Mouse (Mus musculus) midbrain, embryonic 15.5 days (tissue): ENCODE data around the gene Psap. TPM values are rescaled to one million over a fixed set of nuclear protein-coding genes. Genes with fewer than 3 reads are reported as not detected.
A peak's percentile ranks its signal among the peaks of the same experiment; 100 is the strongest.

Source experiments
- ATAC-seq: fragments of 200-750 bp; cut with Nextera tagmentation; replicated peaks from 2 replicates; pipeline ENCODE4 v1.8.0; 2017; ENCODE audit warnings: moderate TSS enrichment
- H3K27ac ChIP-seq: fragments of 300-500 bp; sonication (generic); 2 replicates; pipeline ENCODE4 v1.5.1; 2015; ENCODE audit warnings: mild to moderate bottlenecking, inconsistent platforms
- H3K27me3 ChIP-seq: fragments of 300-500 bp; sonication (generic); replicated peaks from 2 replicates; pipeline ENCODE4 v1.6.1; 2015; ENCODE audit warnings: inconsistent platforms
- H3K36me3 ChIP-seq: fragments of 300-500 bp; sonication (generic); replicated peaks from 2 replicates; pipeline ENCODE4 v1.6.1; 2015; ENCODE audit warnings: inconsistent platforms
- H3K4me1 ChIP-seq: fragments of 300-500 bp; sonication (generic); 2 replicates; pipeline ENCODE4 v1.6.1; 2015; ENCODE audit warnings: inconsistent platforms
- H3K4me2 ChIP-seq: fragments of 300-500 bp; sonication (generic); 2 replicates; pipeline ENCODE4 v1.6.1; 2015; ENCODE audit warnings: inconsistent platforms, mild to moderate bottlenecking, moderate library complexity
- H3K4me3 ChIP-seq: fragments of 300-500 bp; sonication (generic); 2 replicates; pipeline ENCODE4 v1.5.1; 2015; ENCODE audit warnings: mild to moderate bottlenecking, inconsistent platforms
- H3K9ac ChIP-seq: fragments of 300-500 bp; sonication (generic); 2 replicates; pipeline ENCODE4 v1.6.1; 2015; ENCODE audit warnings: mild to moderate bottlenecking, inconsistent platforms
- H3K9me3 ChIP-seq: fragments of 300-500 bp; sonication (generic); 2 replicates; pipeline ENCODE4 v1.6.1; 2016; ENCODE audit warnings: inconsistent platforms
- WGBS: fragments of 180-500 bp; shearing (Covaris S2); methylation state at CpG from one replicate; pipeline ENCODE4 v1.1.7; 2015; ENCODE audit warnings: mixed read lengths; 5-methylcytosine and 5-hydroxymethylcytosine counted together
- polyA plus RNA-seq: library from polyadenylated mRNA; unstranded; fragments of >200 nt; fragmentation: Nextera tagmentation; extraction: Ambion mirVana; gene quantifications from 2 replicates; pipeline ENCODE4 v1.2.1, GENCODE M21; 2015

The Psap gene
- polyA plus RNA-seq, 1 experiment from 2014 or later: 169 TPM

DNA sequence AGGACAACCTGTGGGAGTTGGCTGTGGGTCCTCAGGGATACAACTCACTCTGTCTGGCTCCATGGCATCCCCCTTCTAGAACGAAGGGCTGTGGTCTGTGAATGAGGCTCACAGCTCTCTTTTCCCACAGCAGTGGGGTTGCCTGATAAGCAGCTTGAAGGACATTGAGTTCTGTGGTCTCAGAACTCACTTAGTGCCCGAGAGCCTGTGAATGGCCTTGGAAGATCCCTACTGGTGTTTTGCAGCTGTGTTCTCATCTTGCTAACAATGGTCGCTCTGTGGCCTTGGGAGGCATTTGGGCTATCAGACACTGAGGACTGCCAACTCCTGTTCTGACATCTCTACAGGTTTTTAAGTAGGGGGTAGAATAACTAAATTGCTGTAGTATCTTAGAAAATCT, 17.9 kb downstream of the Psap start:
- Histone ChIP-seq H3K9me3 (no peaks in the 10 kb centered on the region), H3K27ac (no peak overlapping the region), H3K4me2 (no peak overlapping the region), H3K27me3 (no peaks in the 10 kb centered on the region), H3K4me1 (no peaks in the 10 kb centered on the region), H3K9ac (no peak overlapping the region), H3K36me3 (peaks cover 46% of the 10 kb centered on the region), H3K4me3 (no peak overlapping the region)
- WGBS: 91% methylated on average over 3 of the region's 3 CpGs
- no peak for ATAC-seq

DNA sequence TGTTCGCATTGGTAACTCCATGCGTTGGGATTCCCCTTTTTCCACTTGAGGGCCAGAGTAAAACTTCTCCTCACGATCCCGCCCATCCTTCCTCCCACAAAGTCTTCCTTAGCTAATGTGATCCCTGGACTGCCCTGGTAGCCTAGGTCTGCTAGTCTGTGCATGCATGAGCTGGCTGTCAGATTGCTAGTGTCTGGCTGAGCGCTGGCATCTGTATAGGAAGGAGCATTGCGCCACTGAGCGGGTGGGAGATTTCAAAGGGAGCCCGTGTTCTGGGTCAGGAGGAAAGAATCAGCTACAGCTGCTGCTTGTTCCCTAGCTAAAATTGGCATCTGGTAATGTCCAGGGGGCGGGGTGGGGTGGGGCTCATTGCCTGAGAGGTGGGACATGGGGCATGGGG, 18.6 kb downstream of the Psap start:
- no peak overlapping the region for H3K4me2 ChIP-seq
- H3K27ac ChIP-seq: no peak overlapping the region
- no peak overlapping the region for H3K4me3 ChIP-seq
- H3K27me3 ChIP-seq: no peaks in the 10 kb centered on the region
- no peaks in the 10 kb centered on the region for H3K4me1 ChIP-seq
- no peak for ATAC-seq
- H3K9me3 ChIP-seq: no peaks in the 10 kb centered on the region
- H3K9ac ChIP-seq: no peak overlapping the region
- H3K36me3 ChIP-seq: peaks cover 53% of the 10 kb centered on the region
- WGBS: 80% methylated on average over 9 of the region's 9 CpGs

DNA sequence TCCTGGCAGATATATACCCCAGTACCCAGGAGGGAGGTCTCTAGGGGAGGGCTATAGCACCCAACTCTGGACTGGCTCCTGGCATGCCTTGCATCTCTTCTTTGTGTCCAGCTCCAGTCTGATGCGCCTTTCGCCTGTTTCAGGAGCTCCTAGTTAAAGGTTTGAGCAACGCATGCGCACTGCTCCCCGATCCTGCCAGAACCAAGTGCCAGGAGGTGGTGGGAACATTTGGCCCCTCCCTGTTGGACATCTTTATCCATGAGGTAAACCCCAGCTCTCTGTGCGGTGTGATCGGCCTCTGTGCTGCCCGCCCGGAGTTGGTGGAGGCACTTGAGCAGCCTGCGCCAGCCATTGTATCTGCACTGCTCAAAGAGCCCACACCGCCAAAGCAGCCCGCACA, 22.2 kb downstream of the Psap start:
- Histone ChIP-seq H3K9ac (no peak overlapping the region), H3K36me3 (peaks cover 51% of the 10 kb centered on the region), H3K4me3 (no peak overlapping the region), H3K27me3 (no peaks in the 10 kb centered on the region), H3K9me3 (no peaks in the 10 kb centered on the region), H3K4me1 (no peaks in the 10 kb centered on the region), H3K4me2 (no peak overlapping the region), H3K27ac (no peak overlapping the region)
- no peak for ATAC-seq
- 96% methylated on average over 12 of the region's 12 CpGs for WGBS

DNA sequence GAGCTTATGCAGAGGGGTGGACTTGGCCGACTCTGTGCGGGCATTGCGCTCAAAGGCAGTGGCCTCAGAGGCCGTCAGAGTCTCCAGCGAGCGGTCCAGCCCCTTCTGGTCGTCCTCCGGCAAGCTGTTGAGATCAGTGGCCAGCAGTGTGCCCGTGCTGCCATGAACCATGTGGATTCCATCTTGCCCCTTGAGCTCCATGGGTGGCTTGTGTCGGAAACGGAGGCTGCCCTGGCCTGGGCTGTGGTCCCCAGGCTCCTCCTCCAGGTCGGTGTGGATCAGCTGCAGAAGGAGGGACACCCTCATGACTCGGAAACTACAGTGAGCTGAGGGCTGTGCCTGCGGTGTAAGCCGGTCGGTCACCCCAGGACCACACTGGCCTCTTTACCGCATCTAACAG, 26.0 kb downstream of the Psap start:
- H3K4me2 ChIP-seq: no peak overlapping the region
- WGBS: 87% methylated on average over 17 of the region's 17 CpGs
- H3K9me3 ChIP-seq: no peaks in the 10 kb centered on the region
- H3K27me3 ChIP-seq: no peaks in the 10 kb centered on the region
- H3K4me1 ChIP-seq: no peaks in the 10 kb centered on the region
- H3K4me3 ChIP-seq: no peak overlapping the region
- peaks cover 28% of the 10 kb centered on the region for H3K36me3 ChIP-seq
- ATAC-seq: no peak
- no peak overlapping the region for H3K27ac ChIP-seq
- no peak overlapping the region for H3K9ac ChIP-seq

DNA sequence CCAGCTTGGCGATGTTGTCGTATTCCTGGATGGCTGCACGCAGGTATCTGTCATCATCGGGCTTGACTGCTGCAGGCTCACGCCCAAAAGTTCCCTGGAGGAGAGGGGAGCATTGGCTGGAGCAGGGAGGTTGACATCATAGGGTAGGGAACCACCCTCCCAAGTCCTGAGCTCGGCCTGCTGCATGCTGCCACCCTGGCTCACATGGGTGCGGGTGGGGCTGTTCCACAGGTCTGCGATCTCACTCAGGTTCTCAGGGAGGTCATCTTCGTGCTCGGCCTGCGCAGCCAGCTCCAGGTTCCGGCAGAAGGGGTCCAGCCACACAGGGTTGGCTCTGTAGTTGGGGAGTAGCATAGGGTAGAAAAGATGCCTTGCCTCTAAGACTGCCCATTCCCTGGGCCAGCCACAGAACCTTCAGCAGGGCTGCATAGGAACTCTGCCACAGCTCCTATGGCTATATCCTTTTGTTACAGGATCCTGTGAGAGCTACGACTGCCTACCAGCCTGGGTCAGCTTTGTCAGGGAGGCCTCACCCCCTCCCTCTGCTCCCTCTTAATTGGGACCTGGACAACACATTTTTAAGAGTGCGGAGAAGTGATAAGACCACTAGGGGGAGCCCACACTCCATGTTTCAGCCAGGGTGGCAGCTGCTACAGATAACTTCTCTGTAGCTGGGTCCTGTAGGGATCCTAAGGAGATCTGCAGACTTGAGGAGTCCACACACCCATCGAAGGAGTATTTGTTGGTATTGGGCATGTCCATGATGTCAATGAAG, 27.6 kb downstream of the Psap start:
- H3K9ac ChIP-seq: no peak overlapping the region
- no peaks in the 10 kb centered on the region for H3K9me3 ChIP-seq
- H3K27me3 ChIP-seq: no peaks in the 10 kb centered on the region
- 67% methylated on average over 15 of the region's 15 CpGs for WGBS
- H3K27ac ChIP-seq: no peak overlapping the region
- peak; percentile 87 for ATAC-seq
- H3K4me2 ChIP-seq: no peak overlapping the region
- no peaks in the 10 kb centered on the region for H3K4me1 ChIP-seq
- H3K4me3 ChIP-seq: no peak overlapping the region
- H3K36me3 ChIP-seq: peaks cover 18% of the 10 kb centered on the region

DNA sequence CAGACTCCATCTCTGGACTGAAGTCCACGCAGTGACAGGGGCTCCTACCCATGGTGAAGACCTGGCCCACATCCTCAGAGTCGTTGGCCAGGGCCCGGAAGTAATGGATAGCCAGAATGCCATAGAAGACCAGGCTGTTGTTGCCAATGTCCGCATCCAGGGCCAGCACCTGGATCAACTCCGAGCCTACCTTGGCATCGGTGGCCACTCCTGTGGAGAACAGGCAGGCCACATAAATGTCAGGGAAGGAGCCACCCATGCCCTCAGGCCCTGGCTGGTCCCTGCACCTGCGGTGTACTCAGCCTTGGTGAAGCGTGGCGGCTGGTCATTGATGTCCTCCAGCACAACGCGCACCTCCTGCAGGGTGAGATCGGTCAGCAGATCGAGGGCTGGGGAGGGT, 33.2 kb downstream of the Psap start:
- H3K36me3 ChIP-seq: no peaks in the 10 kb centered on the region

DNA sequence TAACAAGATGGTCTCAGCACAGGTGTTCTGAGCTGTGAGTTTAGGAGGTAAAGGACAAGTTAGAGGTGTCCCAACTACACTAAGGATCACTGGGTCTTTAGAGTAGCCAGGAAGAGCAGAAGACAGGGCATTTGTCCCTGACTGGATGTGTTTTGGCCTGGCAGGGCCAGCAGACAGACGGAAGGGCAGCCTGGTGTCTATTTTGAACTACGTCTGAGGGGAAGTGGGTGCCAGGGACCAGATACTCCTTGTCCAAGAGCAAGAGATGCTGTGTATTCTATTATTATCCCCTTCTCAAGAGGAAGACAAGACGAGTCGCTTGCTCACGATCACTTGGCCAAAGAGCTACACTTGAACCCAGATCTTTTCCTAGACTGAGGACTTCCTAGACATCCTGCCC, 36.2 kb downstream of the Psap start:
- Histone ChIP-seq H3K4me2 (no peak overlapping the region), H3K27ac (no peak overlapping the region), H3K9ac (no peak overlapping the region), H3K27me3 (no peaks in the 10 kb centered on the region), H3K4me3 (no peak overlapping the region), H3K4me1 (no peaks in the 10 kb centered on the region), H3K9me3 (no peaks in the 10 kb centered on the region), H3K36me3 (no peaks in the 10 kb centered on the region)
- no peak for ATAC-seq
- 94% methylated on average over 5 of the region's 5 CpGs for WGBS

More for the DNA sequence above, 33.2 kb downstream of the Psap start:
- Histone ChIP-seq H3K27ac (no peak overlapping the region), H3K9me3 (no peaks in the 10 kb centered on the region), H3K4me2 (no peak overlapping the region), H3K4me1 (no peaks in the 10 kb centered on the region), H3K4me3 (no peak overlapping the region), H3K27me3 (no peaks in the 10 kb centered on the region), H3K9ac (no peak overlapping the region)
- WGBS: 95% methylated on average over 13 of the region's 13 CpGs
- no peak for ATAC-seq

DNA sequence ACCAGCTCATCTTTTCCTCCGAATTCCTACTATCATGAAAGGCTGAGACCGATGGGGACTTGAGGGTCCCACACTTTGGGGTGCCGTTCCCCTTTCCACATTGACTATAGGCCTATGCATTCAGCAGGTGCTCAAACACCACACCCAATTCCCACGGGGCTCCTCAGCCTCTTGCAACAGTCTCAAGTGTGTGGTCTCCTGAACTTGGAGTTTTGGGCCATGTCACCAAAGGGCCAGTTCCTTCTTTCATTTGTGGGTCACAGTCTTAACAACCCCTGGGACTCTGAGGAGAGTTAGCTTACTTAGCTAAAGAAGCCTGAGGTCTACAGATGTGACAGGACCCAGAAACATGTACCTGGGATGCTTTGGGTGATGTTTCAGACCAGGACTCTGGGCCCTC, 38.7 kb downstream of the Psap start:
- 83% methylated on average over 4 of the region's 4 CpGs for WGBS
- Histone ChIP-seq H3K27ac (no peak overlapping the region), H3K4me1 (no peaks in the 10 kb centered on the region), H3K4me3 (no peak overlapping the region), H3K4me2 (no peak overlapping the region), H3K27me3 (no peaks in the 10 kb centered on the region), H3K9me3 (no peaks in the 10 kb centered on the region), H3K36me3 (no peaks in the 10 kb centered on the region), H3K9ac (no peak overlapping the region)
- no peak for ATAC-seq

DNA sequence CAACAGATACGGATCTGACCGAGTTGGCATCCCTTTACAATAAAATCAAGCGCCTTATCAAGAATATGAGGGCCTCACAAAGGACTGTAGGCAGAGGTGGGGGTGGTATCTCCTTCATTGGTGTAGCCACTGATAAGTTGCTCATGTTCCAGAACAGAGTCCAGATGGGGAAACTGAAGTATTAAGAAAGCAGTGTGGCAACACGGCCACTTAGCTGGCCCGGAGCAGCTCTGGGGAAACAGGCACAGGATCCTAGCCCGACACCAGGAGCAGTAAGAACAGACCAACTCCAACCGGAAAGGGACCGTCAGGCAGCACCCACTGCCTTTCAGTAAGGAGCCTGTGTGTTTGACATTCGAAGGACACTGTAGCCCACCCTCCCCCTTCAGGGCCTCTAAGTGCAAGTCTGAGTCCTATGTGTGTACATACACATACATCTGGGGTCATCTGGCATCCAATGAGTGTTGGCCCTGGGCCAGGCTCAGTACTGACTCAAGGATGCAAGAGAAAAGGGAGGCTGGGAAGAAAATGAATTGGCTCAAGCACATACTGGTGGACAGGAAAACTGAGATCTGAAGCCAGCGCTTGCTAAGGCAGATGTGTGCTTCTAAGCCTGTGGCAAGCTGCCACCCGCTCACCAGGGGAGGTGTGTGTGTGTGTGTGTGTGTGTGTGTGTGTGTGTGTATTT, 51.7 kb downstream of the Psap start:
- Histone ChIP-seq H3K27me3 (no peaks in the 10 kb centered on the region), H3K9me3 (no peaks in the 10 kb centered on the region), H3K4me1 (no peaks in the 10 kb centered on the region), H3K4me3 (no peak overlapping the region), H3K36me3 (no peaks in the 10 kb centered on the region), H3K9ac (no peak overlapping the region), H3K4me2 (no peak overlapping the region), H3K27ac (no peak overlapping the region)
- no peak for ATAC-seq
- 85% methylated on average over 11 of the region's 11 CpGs for WGBS

DNA sequence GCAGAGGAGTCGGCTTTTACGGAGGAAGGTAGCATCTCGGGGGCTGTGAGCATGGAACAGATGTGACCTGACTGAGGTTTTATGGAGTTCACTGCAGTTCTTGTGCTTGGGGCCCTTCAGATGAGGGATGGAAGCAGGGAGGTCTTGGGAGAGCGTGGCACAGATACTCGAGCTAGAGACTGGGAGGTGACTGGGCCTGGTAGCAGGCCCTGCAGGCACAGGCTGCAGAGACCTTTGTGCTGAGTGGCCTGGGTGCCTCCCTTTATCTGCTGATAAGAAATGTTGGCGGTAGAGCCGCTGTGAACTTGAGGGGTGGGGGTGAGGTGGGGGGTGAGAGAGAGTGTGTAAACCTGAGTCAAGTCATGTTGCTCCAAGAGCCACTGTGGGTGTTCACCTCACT, 57.2 kb downstream of the Psap start:
- no peaks in the 10 kb centered on the region for H3K36me3 ChIP-seq
- no peak overlapping the region for H3K9ac ChIP-seq
- no peaks in the 10 kb centered on the region for H3K9me3 ChIP-seq
- H3K4me3 ChIP-seq: no peak overlapping the region
- WGBS: 88% methylated on average over 7 of the region's 7 CpGs
- H3K4me2 ChIP-seq: no peak overlapping the region
- no peaks in the 10 kb centered on the region for H3K4me1 ChIP-seq
- H3K27ac ChIP-seq: no peak overlapping the region
- ATAC-seq: no peak
- H3K27me3 ChIP-seq: no peaks in the 10 kb centered on the region

DNA sequence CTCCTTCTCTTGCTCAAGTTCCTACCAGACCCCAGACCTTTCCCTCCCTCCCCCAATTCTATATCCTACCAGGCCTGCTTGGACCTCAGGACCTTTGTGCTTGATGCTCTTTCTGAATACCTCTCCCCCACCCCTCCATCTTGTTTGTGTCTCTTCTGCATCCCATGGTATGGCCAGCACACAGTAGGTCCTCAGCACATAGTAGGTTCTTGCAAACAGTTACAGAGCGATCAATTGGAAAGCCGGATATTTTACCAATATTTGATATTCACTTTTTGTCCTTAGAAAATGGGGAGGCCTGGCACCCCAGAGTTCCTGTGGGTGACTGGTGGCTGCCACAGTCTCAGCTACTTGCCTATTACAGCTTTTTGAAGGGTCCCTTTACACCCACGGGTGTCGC, 57.6 kb downstream of the Psap start:
- H3K27me3 ChIP-seq: no peaks in the 10 kb centered on the region
- H3K27ac ChIP-seq: no peak overlapping the region
- no peak overlapping the region for H3K9ac ChIP-seq
- H3K4me3 ChIP-seq: no peak overlapping the region
- WGBS: 97% methylated on average over 4 of the region's 4 CpGs
- H3K36me3 ChIP-seq: no peaks in the 10 kb centered on the region
- H3K4me1 ChIP-seq: no peaks in the 10 kb centered on the region
- H3K9me3 ChIP-seq: no peaks in the 10 kb centered on the region
- H3K4me2 ChIP-seq: no peak overlapping the region
- ATAC-seq: no peak

DNA sequence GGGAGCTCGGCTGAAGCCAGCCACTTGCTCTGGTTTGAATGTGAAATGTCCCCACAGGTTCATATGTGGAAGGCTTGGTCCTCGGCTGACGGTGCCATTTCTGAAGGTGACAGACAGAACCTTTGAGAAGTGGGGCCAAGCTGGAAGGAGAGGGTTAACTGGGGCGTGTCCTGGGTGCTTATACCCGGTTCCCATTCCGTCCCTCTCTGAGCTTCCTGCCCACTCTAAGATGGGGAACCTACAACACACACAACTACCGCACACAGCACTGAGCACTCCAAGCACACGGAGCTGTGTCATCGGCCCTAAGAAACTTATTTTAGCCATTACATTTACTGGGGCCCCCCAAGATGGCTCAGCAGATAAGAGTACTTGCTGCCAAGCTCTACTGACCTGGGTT, 64.1 kb downstream of the Psap start:
- Histone ChIP-seq H3K4me1 (peaks cover 2% of the 10 kb centered on the region; the same call in 1 of the 2 replicates), H3K27me3 (peaks cover 8% of the 10 kb centered on the region; the same call in 1 of the 2 replicates)
- ATAC-seq: no peak

DNA sequence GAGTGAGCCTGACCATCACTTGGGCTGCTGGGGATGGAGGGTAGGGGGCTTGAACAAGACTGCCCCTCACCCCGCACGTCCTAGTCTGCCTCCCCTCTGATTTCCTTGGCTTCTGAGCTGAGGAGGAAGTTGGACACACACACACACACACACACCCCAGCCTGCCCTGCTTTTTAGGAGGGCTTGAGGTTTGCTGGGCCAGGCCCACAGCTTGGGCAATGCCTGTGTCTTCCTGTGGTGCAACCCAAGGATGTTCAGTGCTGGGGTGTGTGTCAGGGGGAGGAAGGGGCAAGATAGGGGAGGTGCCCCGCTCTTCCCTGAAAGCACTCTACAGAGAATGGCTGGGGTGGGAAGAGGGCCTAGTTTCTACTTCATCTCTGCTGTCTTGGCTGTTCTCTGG, 66.7 kb downstream of the Psap start:
- Histone ChIP-seq H3K9me3 (no peaks in the 10 kb centered on the region), H3K4me1 (peaks cover 9% of the 10 kb centered on the region; the same call in 1 of the 2 replicates), H3K4me2 (no peak overlapping the region), H3K9ac (no peak overlapping the region), H3K27me3 (peaks cover 15% of the 10 kb centered on the region), H3K4me3 (no peak overlapping the region), H3K36me3 (no peaks in the 10 kb centered on the region), H3K27ac (no peak overlapping the region)
- no peak for ATAC-seq
- WGBS: 67% methylated on average over 3 of the region's 3 CpGs

More for the DNA sequence above, 64.1 kb downstream of the Psap start:
- Histone ChIP-seq H3K36me3 (no peaks in the 10 kb centered on the region), H3K27ac (no peak overlapping the region), H3K9ac (no peak overlapping the region), H3K9me3 (no peaks in the 10 kb centered on the region), H3K4me2 (no peak overlapping the region), H3K4me3 (no peak overlapping the region)
- 78% methylated on average over 9 of the region's 9 CpGs for WGBS
